Mouse (Mus musculus) hindbrain, embryonic 12.5 days (tissue): ENCODE data around the gene Kat2b. TPM values are rescaled to one million over a fixed set of nuclear protein-coding genes. Genes with fewer than 3 reads are reported as not detected.

Experiments
- ATAC-seq: fragments of 200-750 bp; cut with Nextera tagmentation; 2 replicates; pipeline ENCODE4 v1.8.0; 2017; ENCODE audit warnings: moderate TSS enrichment; ENCODE audit not compliant: low FRiP score
- H3K27ac ChIP-seq: fragments of 300-500 bp; sonication (generic); 2 replicates; pipeline ENCODE4 v1.5.1; 2016; ENCODE audit warnings: mild to moderate bottlenecking
- H3K27me3 ChIP-seq: fragments of 300-500 bp; sonication (generic); 2 replicates; pipeline ENCODE4 v1.6.1; 2016; ENCODE audit warnings: mild to moderate bottlenecking
- H3K36me3 ChIP-seq: fragments of 300-500 bp; sonication (generic); 2 replicates; pipeline ENCODE4 v1.6.1; 2016; ENCODE audit warnings: mild to moderate bottlenecking
- H3K4me1 ChIP-seq: fragments of 300-500 bp; sonication (generic); 2 replicates; pipeline ENCODE4 v1.6.1; 2016
- H3K4me2 ChIP-seq: fragments of 300-500 bp; sonication (generic); replicated peaks from 2 replicates; pipeline ENCODE4 v1.6.1; 2016; ENCODE audit warnings: mild to moderate bottlenecking
- H3K4me3 ChIP-seq: fragments of 300-500 bp; sonication (generic); 2 replicates; pipeline ENCODE4 v1.5.1; 2016; ENCODE audit warnings: mild to moderate bottlenecking
- H3K9ac ChIP-seq: fragments of 300-500 bp; sonication (generic); 2 replicates; pipeline ENCODE4 v1.6.1; 2016; ENCODE audit warnings: mild to moderate bottlenecking, moderate library complexity
- H3K9me3 ChIP-seq: fragments of 300-500 bp; sonication (generic); replicated peaks from 2 replicates; pipeline ENCODE4 v1.6.1; 2016; ENCODE audit warnings: mild to moderate bottlenecking
- whole genome bisulfite sequencing: fragments of 180-500 bp; shearing (Covaris S2); methylation state at CpG from one replicate; pipeline ENCODE4 v1.1.7; 2016; 5-methylcytosine and 5-hydroxymethylcytosine counted together
- polyA plus RNA-seq: library from polyadenylated mRNA; unstranded; fragments of >200 nt; fragmentation: Nextera tagmentation; extraction: Ambion mirVana; gene quantifications from 2 replicates; pipeline ENCODE4 v1.2.1, GENCODE M21; 2016

Kat2b gene
- polyA plus RNA-seq, 1 experiment from 2014 or later: 5.3 TPM

DNA sequence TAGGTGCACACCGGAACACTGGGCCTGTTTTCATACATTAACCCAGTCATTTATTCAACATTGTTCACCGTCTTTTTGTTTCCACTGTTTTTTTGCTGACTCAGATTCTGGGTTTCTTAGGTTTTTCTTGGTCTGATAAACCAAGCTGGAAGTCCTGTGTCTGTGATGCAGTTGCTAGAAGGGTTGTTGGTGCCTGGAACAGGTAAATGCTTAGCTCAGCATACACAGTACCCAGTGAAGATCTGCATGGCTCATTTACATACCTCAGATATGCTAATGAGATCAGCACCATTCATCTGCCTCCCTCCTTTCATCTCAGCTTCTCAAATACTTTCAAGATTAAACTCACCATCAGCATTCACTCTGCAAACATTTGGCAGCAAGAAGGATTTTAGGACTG lies 92.0 kb downstream of the Kat2b start:
- H3K4me1 ChIP-seq: no peaks in the 10 kb centered on the region
- peaks cover 29% of the 10 kb centered on the region for H3K36me3 ChIP-seq
- no peaks in the 10 kb centered on the region for H3K27me3 ChIP-seq
- no peak for ATAC-seq
- no peaks in the 10 kb centered on the region for H3K9me3 ChIP-seq
- no peak overlapping the region for H3K27ac ChIP-seq
- no peak overlapping the region for H3K4me2 ChIP-seq
- 85% methylated on average over 2 of the region's 2 CpGs for WGBS
- H3K9ac ChIP-seq: no peak overlapping the region
- no peak overlapping the region for H3K4me3 ChIP-seq

DNA sequence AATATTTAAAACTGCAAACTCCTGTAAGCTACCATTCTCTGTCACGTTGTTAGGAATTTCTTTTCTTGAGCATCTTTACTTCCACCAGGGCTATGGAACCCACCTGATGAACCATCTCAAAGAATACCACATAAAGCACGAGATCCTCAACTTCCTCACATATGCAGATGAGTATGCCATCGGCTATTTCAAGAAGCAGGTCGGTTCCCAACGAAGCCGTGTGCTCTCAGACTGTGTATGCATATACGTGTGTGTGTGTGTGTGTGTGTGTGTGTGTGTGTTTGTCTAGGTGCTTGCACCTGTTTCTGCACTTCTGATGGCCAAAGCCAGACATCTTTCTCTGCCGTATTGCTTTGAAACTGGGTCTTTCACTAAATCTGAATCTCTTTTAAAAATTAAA lies 92.6 kb downstream of the Kat2b start:
- no peaks in the 10 kb centered on the region for H3K27me3 ChIP-seq
- WGBS: 84% methylated on average over 8 of the region's 8 CpGs
- H3K4me2 ChIP-seq: no peak overlapping the region
- H3K9ac ChIP-seq: no peak overlapping the region
- H3K27ac ChIP-seq: no peak overlapping the region
- no peaks in the 10 kb centered on the region for H3K4me1 ChIP-seq
- H3K4me3 ChIP-seq: no peak overlapping the region
- ATAC-seq: no peak
- H3K9me3 ChIP-seq: no peaks in the 10 kb centered on the region
- peaks cover 27% of the 10 kb centered on the region for H3K36me3 ChIP-seq

GRCm38 (mm10) chr17:53659738-53660137 lies 93.1 kb downstream of the Kat2b start:
- Histone ChIP-seq H3K4me2 (no peak overlapping the region), H3K36me3 (peaks cover 22% of the 10 kb centered on the region), H3K9ac (no peak overlapping the region), H3K4me1 (no peaks in the 10 kb centered on the region), H3K27me3 (no peaks in the 10 kb centered on the region), H3K27ac (no peak overlapping the region), H3K4me3 (no peak overlapping the region), H3K9me3 (no peaks in the 10 kb centered on the region)
- no peak for ATAC-seq
- 63% methylated on average over 4 of the region's 4 CpGs for WGBS

GRCm38 (mm10) chr17:53661056-53661840 lies 94.6 kb downstream of the Kat2b start:
- Histone ChIP-seq H3K27ac (no peak overlapping the region), H3K27me3 (no peaks in the 10 kb centered on the region), H3K9ac (no peak overlapping the region), H3K4me2 (no peak overlapping the region), H3K36me3 (peaks cover 21% of the 10 kb centered on the region), H3K4me1 (no peaks in the 10 kb centered on the region), H3K9me3 (no peaks in the 10 kb centered on the region), H3K4me3 (no peak overlapping the region)
- 76% methylated on average over 6 of the region's 6 CpGs for WGBS
- ATAC-seq: no peak

DNA sequence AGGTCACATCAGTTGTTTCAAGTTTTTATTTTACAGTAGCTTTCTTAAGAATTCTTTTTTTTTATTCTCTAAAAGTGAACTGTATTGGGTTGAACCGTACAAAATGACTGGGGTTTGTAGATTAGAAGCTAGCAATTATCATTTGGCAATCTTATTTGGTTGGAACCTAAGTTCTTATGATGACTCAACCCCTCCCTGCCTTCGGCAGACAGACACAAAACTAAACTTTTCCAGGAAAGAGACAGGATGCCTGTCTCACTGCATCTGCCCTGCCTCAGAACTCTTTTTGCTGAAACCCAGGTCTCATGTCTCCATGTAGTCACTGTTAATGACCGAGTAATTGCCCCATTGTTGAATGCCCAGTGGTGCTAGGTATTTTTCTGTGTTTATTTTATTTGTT lies 97.6 kb downstream of the Kat2b start:
- Histone ChIP-seq H3K9me3 (no peaks in the 10 kb centered on the region), H3K9ac (no peak overlapping the region), H3K4me2 (no peak overlapping the region), H3K27ac (no peak overlapping the region), H3K4me1 (no peaks in the 10 kb centered on the region), H3K27me3 (no peaks in the 10 kb centered on the region), H3K36me3 (peaks cover 31% of the 10 kb centered on the region), H3K4me3 (no peak overlapping the region)
- WGBS: 93% methylated on average over 3 of the region's 3 CpGs
- ATAC-seq: no peak

DNA sequence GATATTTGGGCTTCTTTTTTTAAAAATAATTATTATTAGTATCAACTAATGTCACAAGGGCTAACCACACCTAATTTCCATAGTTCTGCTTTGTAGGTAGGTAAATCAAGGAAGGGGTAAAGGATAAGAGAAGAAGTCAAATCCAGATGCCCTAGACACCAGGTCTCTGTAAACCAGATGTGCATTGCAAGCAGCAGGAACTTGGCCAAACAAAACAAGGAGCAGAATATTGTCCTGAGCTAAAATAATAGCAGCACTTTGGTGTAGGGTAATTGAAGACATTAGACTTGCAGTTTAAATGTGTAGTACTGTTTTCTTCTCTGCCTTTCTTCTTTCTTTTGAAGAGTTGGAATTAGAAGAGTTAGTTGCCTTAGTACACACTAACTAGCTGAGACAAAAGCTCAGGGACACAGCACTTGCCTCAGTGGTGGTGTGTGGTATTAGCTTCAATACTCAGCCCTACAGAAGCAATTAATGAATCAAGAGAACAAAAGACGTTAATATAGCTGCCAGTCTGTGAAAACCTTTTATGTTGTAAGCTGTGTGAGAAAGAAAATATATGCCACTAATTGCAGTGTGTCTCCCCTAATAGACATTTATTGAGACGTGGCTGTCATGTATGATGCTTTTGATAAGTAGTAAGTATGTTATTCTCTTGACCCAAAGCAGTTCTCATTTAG lies 98.2 kb downstream of the Kat2b start:
- no peaks in the 10 kb centered on the region for H3K27me3 ChIP-seq
- H3K9ac ChIP-seq: no peak overlapping the region
- WGBS: 82% methylated on average over 2 of the region's 2 CpGs
- H3K4me3 ChIP-seq: no peak overlapping the region
- ATAC-seq: no peak
- no peaks in the 10 kb centered on the region for H3K9me3 ChIP-seq
- peaks cover 37% of the 10 kb centered on the region for H3K36me3 ChIP-seq
- H3K27ac ChIP-seq: no peak overlapping the region
- no peaks in the 10 kb centered on the region for H3K4me1 ChIP-seq
- H3K4me2 ChIP-seq: no peak overlapping the region

DNA sequence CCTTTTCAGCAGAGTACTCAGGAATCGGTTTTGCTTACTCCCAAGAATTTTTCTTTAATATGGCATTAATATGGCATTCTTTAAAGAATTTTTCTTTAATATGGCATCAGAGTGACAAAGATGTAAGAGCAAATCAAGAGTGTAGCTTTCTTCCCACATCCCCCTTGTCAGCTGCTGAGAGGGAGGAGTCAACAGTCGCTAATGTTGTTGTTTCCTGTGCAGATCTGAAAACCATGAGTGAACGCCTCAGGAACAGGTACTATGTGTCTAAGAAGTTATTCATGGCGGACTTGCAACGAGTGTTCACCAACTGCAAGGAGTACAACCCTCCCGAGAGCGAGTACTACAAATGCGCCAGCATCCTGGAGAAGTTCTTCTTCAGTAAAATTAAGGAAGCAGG lies 103.8 kb downstream of the Kat2b start:
- no peaks in the 10 kb centered on the region for H3K9me3 ChIP-seq
- H3K4me3 ChIP-seq: no peak overlapping the region
- ATAC-seq: no peak
- no peak overlapping the region for H3K9ac ChIP-seq
- H3K27me3 ChIP-seq: no peaks in the 10 kb centered on the region
- H3K36me3 ChIP-seq: peaks cover 34% of the 10 kb centered on the region
- no peak overlapping the region for H3K27ac ChIP-seq
- no peak overlapping the region for H3K4me2 ChIP-seq
- H3K4me1 ChIP-seq: no peaks in the 10 kb centered on the region
- WGBS: 93% methylated on average over 8 of the region's 8 CpGs

- Histone ChIP-seq H3K9ac (no peak overlapping the region), H3K4me2 (no peak overlapping the region)
Observed at GRCm38 (mm10) chr17:53678716-53679115, 112.1 kb downstream of the Kat2b start.

DNA sequence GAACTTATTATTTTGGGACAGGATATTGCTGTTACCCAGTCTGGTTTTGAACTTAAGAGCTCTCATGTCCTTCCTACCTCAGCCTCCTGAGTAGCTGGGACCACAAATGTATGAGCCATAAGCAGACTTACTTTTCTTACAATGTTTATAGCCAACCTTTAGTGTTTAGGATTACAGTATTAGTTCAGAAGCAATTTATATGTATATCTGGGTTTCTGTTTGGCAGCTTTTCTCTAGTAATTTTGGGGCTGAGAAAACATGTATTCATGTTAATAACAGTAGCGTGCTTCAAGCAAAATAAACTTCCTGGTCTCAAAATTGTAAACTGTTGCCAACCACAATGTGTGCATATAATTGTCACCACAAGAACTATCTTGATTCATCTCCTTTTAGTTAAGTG lies 121.7 kb downstream of the Kat2b start:
- Histone ChIP-seq H3K36me3 (peaks cover 8% of the 10 kb centered on the region; the same call in 1 of the 2 replicates), H3K9me3 (no peaks in the 10 kb centered on the region), H3K4me2 (peak overlapping the region; percentile 59), H3K27me3 (no peaks in the 10 kb centered on the region), H3K4me1 (peaks cover 11% of the 10 kb centered on the region), H3K4me3 (peak overlapping the region; percentile 51), H3K27ac (no peak overlapping the region; the same call in 1 of the 2 replicates), H3K9ac (0 out of 2 replicates have a peak overlapping the region, but pooled peaks have one; percentile 55)
- no peak for ATAC-seq
- 29% methylated on average over 1 of the region's 1 CpGs for WGBS

More at GRCm38 (mm10) chr17:53678716-53679115, 112.1 kb downstream of the Kat2b start:
- H3K36me3 ChIP-seq: peaks cover 30% of the 10 kb centered on the region; the same call in 1 of the 2 replicates
- no peaks in the 10 kb centered on the region for H3K27me3 ChIP-seq
- ATAC-seq: peak; percentile 48; the same call in 1 of the 2 replicates
- no peak overlapping the region for H3K27ac ChIP-seq
- H3K4me3 ChIP-seq: no peak overlapping the region
- no peaks in the 10 kb centered on the region for H3K9me3 ChIP-seq
- 75% methylated on average over 8 of the region's 8 CpGs for WGBS
- H3K4me1 ChIP-seq: no peaks in the 10 kb centered on the region

DNA sequence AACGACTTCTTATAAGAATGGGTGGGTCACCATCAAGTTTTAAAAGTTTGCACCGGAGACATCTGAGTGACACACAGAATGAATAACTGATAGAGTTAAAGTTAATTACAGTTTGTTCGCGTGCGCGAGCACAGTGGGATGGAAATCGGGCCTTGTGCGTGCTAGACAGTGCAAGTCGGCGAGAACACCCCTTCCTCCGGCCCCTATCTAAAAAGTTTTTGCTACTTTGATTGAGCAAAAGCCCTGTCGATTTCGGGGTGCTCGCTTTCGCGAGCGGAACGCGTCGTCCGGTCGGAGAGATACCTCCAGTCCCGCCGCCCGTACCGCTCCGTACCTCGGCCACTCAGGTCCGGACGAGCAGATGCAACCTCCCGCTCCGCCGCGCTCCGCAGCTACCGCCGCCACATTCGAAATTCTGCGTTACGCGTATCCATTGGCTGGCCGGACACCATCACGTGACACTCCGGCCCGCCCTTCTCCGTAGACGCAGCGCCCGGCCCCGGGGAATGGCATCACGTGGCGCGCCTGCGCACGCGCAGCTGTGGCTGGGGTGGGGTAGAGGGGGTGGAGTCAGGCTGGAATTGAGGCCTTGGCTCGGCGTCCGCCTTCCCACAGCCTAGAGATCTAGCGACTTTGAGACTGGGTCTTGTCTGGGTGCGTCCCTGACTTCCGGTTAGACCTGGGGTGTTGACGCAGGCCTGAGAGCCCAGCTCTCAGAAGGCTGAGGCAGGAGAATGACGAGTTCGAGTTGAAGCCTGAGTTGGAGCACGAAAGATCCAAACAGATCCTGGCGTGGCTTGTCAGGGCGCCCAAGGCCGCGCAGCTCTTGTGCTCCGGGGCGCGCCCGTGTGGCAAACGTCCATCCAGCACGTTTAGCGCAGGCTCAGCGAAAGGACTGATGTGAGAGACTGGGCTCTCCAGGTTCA lies 122.5 kb downstream of the Kat2b start, which contains the start of gene Sgo1:
Gene Sgo1, minus strand, starts transcription at position 457 of the 926 bp plus-strand sequence.
- peak within 1 kb of the TSS; percentile 59 for H3K4me2 ChIP-seq
- H3K9me3 ChIP-seq: no peaks in the 10 kb centered on the region
- H3K27me3 ChIP-seq: no peaks in the 10 kb centered on the region
- H3K27ac ChIP-seq: peak within 1 kb of the TSS; percentile 95
- peak; percentile 99 for ATAC-seq
- peaks cover 8% of the 10 kb centered on the region; the same call in 1 of the 2 replicates for H3K36me3 ChIP-seq
- peak within 1 kb of the TSS; percentile 69 for H3K9ac ChIP-seq
- peaks cover 11% of the 10 kb centered on the region for H3K4me1 ChIP-seq
- WGBS: under 1% methylated on average over 78 of the region's 78 CpGs
- peak within 1 kb of the TSS; percentile 51 for H3K4me3 ChIP-seq

DNA sequence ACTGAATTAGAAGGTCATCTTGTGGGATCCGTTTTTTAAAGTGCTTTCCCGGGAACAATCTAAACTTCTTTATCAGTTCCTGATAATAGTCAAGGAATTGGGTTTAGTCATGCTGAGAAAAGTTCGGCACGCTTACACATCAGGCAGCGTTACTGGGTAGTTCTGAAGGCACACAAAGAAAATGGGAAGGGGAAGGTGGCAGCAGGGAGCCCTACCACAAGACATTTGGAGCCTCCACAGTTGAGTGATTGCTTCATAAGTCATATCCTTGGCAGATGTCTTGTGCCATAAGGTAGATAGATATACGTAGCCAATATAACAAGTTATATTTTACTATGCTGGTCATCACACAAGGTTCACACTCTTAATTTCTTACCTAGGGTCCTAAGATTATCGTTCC lies 123.3 kb downstream of the Kat2b start:
- Histone ChIP-seq H3K9me3 (no peaks in the 10 kb centered on the region), H3K4me1 (peaks cover 11% of the 10 kb centered on the region), H3K36me3 (peaks cover 6% of the 10 kb centered on the region; the same call in 1 of the 2 replicates), H3K4me3 (peak overlapping the region; percentile 51), H3K4me2 (peak overlapping the region; percentile 59), H3K27me3 (no peaks in the 10 kb centered on the region), H3K9ac (peak overlapping the region; percentile 69), H3K27ac (peak overlapping the region; percentile 95)
- peak; percentile 11; the same call in 1 of the 2 replicates for ATAC-seq
- 24% methylated on average over 7 of the region's 7 CpGs for WGBS

DNA sequence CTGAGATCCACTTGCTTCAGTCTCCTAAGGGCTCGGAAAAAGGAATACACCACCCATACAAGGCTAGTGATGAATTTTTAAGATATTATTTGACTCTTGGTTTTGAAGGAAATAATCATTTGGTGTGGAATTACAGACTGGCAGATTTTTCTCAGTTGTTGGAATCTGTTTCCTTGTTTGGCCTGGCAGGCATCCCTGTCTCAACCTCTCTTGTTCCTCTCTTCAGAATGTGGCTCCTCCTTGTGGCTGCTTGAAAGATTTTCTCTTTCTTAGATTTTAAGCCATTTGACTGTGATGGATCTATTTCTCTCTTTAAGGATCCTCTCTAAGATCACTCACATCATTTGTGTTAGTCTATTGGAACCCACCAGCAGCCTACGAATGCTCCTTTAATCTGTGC lies 127.4 kb downstream of the Kat2b start:
- no peaks in the 10 kb centered on the region for H3K27me3 ChIP-seq
- no peak for ATAC-seq
- WGBS: 80% methylated on average over 2 of the region's 2 CpGs
- H3K4me2 ChIP-seq: no peak overlapping the region
- H3K36me3 ChIP-seq: no peaks in the 10 kb centered on the region
- H3K9ac ChIP-seq: no peak overlapping the region
- no peaks in the 10 kb centered on the region for H3K9me3 ChIP-seq
- H3K4me3 ChIP-seq: no peak overlapping the region
- peaks cover 5% of the 10 kb centered on the region; the same call in 1 of the 2 replicates for H3K4me1 ChIP-seq
- no peak overlapping the region for H3K27ac ChIP-seq
